Mouse (Mus musculus) thymus, postnatal 10 days (tissue): ENCODE results near the gene Phldb3.

Experiments used
- DNase-seq, 2 experiments: peaks; one replicate each; pipeline ENCODE4 v3.0.0; 2021; ENCODE audit warnings: low spot score in 2 of 2

The Phldb3 gene

DNA sequence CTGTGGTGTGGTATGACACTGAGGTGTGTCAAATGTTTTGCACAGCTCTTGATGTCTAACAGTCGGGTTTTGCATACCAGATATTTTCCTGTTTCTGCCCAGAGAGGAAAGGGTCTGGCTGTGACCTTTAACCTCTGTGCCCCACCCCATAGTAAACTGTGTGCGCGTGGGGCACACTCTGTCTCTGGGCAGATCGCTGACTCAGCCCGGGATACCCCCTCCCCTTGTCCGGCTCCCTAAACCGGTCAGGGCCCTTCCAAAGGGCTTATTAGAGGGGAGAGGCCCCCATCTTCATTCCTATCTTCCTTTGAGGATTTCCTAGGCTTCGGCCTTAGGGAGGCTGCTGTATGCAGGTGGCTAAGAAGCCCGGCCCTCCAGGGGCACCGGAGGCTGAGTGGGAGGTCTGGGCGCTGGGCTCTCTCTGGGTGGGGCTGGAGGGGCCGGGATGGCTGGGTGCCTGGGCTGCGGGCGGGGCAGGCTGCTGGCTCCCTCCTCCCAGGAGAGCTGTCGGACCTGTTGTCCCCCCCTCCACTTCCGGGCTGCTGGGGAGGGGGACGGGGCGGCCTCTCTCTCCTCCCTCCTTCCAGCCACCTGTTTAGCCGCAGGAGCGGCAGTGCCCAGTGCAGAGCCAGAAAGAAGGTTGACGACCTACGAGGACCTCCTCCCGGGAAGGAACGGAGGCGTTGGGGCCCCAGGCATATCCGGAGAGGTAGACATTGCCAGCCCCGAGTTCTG, at the start of gene Phldb3:
Gene Phldb3 (plus strand): TSS at position 620 of the 735 bp plus-strand sequence.
- peak; percentile 50 to 60 for DNase-seq

GRCm38 (mm10) chr7:24561450-24561849, 49.1 kb upstream of the Phldb3 start:
- no peak for DNase-seq

DNA sequence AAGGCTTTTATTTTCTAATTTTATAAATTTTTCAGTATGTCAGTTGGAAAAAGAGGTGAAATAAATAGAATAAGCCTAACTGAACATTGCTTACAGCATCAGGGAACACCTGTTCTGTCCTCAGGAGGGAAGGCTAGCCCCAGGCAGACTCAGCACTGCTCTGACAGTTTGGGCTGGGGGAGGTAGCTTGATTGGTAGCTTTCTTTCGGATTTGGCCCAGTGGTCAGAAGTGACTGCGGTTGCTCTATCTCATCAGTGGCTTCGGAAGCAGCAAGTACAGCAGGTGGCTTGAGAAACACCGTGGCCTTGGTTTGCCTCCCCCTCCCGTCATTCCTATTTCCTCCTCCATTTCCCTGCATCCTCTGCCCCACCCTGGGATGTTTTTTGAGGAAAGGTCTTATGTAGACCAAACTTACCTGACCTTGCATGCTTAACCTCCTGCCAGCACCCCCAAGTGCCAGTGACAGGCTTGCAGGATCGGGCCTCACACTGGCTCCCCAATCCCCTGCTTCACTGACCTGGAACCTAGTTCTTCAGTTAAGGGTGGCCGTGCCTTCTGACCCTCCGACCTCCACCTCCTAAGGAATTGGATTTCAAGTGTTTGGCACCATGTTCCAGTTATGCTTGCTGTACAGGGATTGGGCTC, 47.2 kb upstream of the Phldb3 start:
- no peak for DNase-seq

- no peak for DNase-seq
Measured at GRCm38 (mm10) chr7:24563837-24564206, 46.7 kb upstream of the Phldb3 start.

- peak; percentile 52 to 82 for DNase-seq
Measured at GRCm38 (mm10) chr7:24564607-24565265, 45.8 kb upstream of the Phldb3 start.

GRCm38 (mm10) chr7:24565627-24566026, 44.9 kb upstream of the Phldb3 start:
- no peak for DNase-seq

- no peak for DNase-seq
Measured at GRCm38 (mm10) chr7:24566206-24566605, 44.4 kb upstream of the Phldb3 start.

DNA sequence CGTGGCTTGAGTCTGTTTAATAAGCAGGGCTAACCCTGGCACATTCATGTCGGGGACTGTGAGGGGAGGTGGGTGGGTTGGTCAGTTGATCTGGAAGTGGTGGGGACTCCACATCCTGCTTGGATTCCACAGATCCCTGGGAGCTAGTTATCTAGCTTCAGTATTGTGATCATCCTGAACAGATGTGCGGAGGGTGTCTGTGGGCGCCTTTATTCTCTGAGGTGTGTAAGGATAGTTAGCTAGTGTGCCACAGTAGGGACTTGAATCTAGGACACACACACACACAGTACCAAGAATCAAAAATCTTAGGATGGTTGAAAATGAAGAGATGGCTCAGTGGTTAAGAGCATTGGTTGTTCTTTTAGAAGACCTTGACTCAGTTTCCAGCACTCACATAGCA, 42.1 kb upstream of the Phldb3 start:
- no peak for DNase-seq

DNA sequence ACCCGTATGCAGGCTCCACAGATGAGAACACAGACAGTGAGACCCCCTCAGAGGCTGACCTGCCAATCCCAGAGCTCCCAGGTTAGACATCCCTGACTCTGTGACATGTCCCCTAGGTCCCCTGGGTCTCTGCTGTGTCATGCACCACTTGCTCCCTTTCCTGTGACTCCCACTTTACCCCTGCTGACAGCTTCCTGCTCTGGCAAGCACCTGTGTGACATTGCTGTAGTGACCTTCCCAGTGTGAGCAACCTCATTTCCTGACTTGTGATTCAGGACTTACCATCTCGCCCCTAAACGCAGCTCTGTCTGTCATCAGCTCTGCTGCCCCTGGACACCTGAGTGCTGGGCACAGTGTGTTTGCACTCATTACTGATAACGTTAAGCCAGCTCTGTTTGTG, 39.5 kb upstream of the Phldb3 start:
- DNase-seq, result no peak

DNA sequence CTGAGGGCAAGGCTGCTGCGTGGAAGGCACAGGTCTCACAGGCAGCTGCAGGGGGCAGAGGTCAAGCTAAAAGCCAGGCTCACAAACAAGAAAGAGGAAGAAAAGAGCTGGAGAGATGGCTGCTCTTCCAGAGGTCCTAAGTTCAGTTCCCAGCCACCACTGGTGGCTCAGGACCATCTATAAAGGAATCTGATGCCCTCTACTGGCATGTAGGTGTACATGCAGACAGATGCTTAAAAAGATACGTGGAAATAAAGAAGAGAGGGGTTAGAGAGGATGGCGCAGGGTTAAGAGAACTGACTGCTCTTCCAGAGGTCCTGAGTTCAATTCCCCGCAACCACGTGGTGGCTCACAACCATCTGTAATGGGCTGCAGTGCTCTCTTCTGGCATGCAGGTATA, 38.1 kb upstream of the Phldb3 start:
- DNase-seq, result no peak

- DNase-seq, result no peak
Measured at GRCm38 (mm10) chr7:24574224-24574796, 36.3 kb upstream of the Phldb3 start.

GRCm38 (mm10) chr7:24577811-24578210, 32.8 kb upstream of the Phldb3 start:
- DNase-seq, result no peak

DNA sequence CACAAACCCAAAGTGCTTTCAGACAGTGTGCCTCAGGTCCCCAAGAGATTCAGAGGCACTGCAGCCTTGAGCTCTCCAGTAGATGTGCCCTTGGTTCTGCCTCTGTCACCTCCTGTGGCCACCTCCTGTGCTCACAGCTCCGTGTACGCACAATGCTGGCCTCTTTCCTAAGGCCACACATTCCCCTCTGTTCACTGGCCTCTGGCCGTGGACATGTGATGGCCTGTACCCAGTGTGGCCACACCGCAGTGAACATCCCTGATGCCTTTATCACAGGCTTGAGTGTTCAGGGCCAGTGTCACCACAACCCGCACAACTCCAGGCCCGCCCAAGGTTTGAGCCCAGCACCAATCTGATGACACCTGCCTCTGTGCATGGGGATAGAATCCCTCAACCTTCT, 25.7 kb upstream of the Phldb3 start:
- DNase-seq, result no peak

DNA sequence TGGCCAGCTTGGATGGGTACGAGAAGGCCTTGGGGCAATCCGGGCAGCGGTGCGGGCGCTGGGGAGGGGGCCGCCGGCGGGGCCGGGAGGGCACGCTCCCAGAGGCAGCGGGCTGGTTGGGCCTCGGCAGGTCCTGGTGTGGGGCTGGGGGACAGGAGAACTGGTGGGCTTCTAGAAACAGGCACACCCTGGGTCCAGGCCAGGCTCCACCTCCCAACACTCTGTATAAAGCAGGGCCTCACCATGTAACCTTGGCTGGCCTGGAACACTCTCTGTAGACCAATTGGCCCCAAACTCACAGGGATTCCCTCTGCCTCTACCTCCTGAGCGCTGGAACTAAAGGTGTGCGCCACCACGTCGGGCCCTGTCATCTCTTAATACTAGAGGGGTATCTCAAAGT, 24.6 kb upstream of the Phldb3 start:
- DNase-seq, result no peak

DNA sequence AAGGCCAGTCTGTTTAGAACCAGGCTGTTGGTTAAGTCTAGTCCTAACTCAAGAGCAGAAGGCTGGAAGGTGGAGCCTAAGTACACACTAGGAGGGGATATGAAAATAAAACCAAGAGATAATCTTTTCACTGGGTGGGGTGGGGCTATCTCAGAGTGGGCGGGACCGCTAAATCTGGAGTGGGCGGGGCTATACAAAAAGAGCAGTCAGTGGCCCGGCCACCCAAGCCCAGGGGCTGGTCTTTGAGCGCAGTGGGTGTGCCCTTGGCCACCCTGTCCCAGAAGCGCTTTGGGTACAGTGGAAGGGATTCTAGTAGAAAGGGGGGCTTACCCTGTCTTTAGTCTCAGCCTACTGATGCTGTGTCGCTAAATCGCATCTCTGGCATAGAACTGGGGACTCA, 23.7 kb upstream of the Phldb3 start:
- DNase-seq, result no peak

- DNase-seq, result peak in 1 of 2 experiments; percentile 54
Measured at GRCm38 (mm10) chr7:24587330-24588105, 23.0 kb upstream of the Phldb3 start, which contains the start of the genes Ethe1 and Zfp575. Gene Ethe1, plus strand, starts transcription at chr7:24587543. Gene Zfp575, minus strand, starts transcription at chr7:24587641.

GRCm38 (mm10) chr7:24588336-24588735, 22.2 kb upstream of the Phldb3 start:
- DNase-seq, result no peak

- DNase-seq, result no peak
Measured at GRCm38 (mm10) chr7:24591735-24592134, 18.8 kb upstream of the Phldb3 start.

- DNase-seq, result no peak
Measured at GRCm38 (mm10) chr7:24592163-24592562, 18.4 kb upstream of the Phldb3 start.

- no peak for DNase-seq
Measured at GRCm38 (mm10) chr7:24592781-24593180, 17.8 kb upstream of the Phldb3 start.

- peak; percentile 62 to 72 for DNase-seq
Measured at GRCm38 (mm10) chr7:24593621-24594308, 16.8 kb upstream of the Phldb3 start.
